In genomic region chr4:57780403-57780802, GRCm38 (mm10) we compare ENCODE assay signal across 15 mouse cellular contexts.
A peak's percentile ranks its signal among the peaks of the same experiment; 100 is the strongest.
DNase-seq lines count a peak whose midpoint lies in the region; ATAC-seq and TF ChIP-seq lines count a peak whose summit lies in the region.
"Had no signal": no experiment of that assay in that cellular context is flagged by ENCODE, and none has a peak within 500 bp of the region (broad histone marks: within the 10 kb centered on the region; RNA-seq: fewer than 3 reads in every experiment).

No protein-coding gene starts in this region.

- H3K4me3 ChIP-seq in hindbrain, embryonic 10.5 days = 0 out of 2 replicates have a peak overlapping the region, but pooled peaks have one; percentile 34
- H3K4me3 ChIP-seq in hindbrain, embryonic 14.5 days (replicated peaks; ENCODE audit: low read length) = no peak overlapping the region
- H3K4me3 ChIP-seq in E14TG2a.4 (replicated peaks; ENCODE audit: low read length) = peak overlapping the region; percentile 83
- no peak overlapping the region for H3K4me3 ChIP-seq in brown adipose tissue, adult 24 weeks (ENCODE audit: insufficient read depth, low read depth, low read length)
- no peak overlapping the region for H3K4me3 ChIP-seq in limb, embryonic 11.5 days (ENCODE audit: low read depth, low read length)
- H3K4me3 ChIP-seq in lung, postnatal 0 days (ENCODE audit: low read depth, low read length) = no peak overlapping the region

- no peak overlapping the region for H3K4me2 ChIP-seq in hindbrain, embryonic 14.5 days (replicated peaks)
- peak overlapping the region; percentile 35; the same call in 1 of the 2 replicates for H3K4me2 ChIP-seq in limb, embryonic 11.5 days (ENCODE audit: low read depth, severe bottlenecking)
- no peak overlapping the region for H3K4me2 ChIP-seq in lung, postnatal 0 days (replicated peaks; ENCODE audit: low read depth, low read length)

- ATAC-seq in hindbrain, embryonic 14.5 days (ENCODE audit: low FRiP score) = no peak
- ATAC-seq in limb, embryonic 11.5 days (ENCODE audit: insufficient number of reproducible peaks, low FRiP score, low TSS enrichment, low read depth) = no peak
- no peak for ATAC-seq in lung, postnatal 0 days
- ATAC-seq: inflammation-experienced regulatory T-cells, adult 6 months had no signal

- peaks cover 42% of the 10 kb centered on the region for H3K4me1 ChIP-seq in hindbrain, embryonic 10.5 days (replicated peaks)
- peaks cover 25% of the 10 kb centered on the region for H3K4me1 ChIP-seq in hindbrain, embryonic 14.5 days (replicated peaks; ENCODE audit: control insufficient read depth, insufficient read depth, low read length)
- peaks cover 65% of the 10 kb centered on the region for H3K4me1 ChIP-seq in E14TG2a.4 (replicated peaks; ENCODE audit: low read depth, low read length)
- peaks cover 6% of the 10 kb centered on the region; the same call in 1 of the 2 replicates for H3K4me1 ChIP-seq in brown adipose tissue, adult 24 weeks (ENCODE audit: control insufficient read depth, insufficient read depth, insufficient read length, low read length)
- peaks cover 14% of the 10 kb centered on the region for H3K4me1 ChIP-seq in limb, embryonic 11.5 days (ENCODE audit: control insufficient read depth, insufficient read depth, low read length)
- H3K4me1 ChIP-seq in lung, postnatal 0 days (ENCODE audit: insufficient read depth, low read depth, low read length) = peaks cover 12% of the 10 kb centered on the region; the same call in 1 of the 2 replicates

- 21% methylated on average over 4 of the region's 4 CpGs for WGBS in hindbrain, embryonic 10.5 days
- 32% methylated on average over 4 of the region's 4 CpGs for WGBS in hindbrain, embryonic 14.5 days
- 14% methylated on average over 4 of the region's 4 CpGs for WGBS in limb, embryonic 11.5 days
- 52% methylated on average over 4 of the region's 4 CpGs for WGBS in lung, postnatal 0 days

- no peaks in the 10 kb centered on the region for H3K36me3 ChIP-seq in hindbrain, embryonic 10.5 days
- H3K36me3 ChIP-seq in hindbrain, embryonic 14.5 days (replicated peaks; ENCODE audit: control insufficient read depth, insufficient read depth) = no peaks in the 10 kb centered on the region
- H3K36me3 ChIP-seq in E14TG2a.4 (ENCODE audit: insufficient read depth, low read length) = no peaks in the 10 kb centered on the region; the same call in 1 of the 2 replicates
- no peaks in the 10 kb centered on the region for H3K36me3 ChIP-seq in limb, embryonic 11.5 days (ENCODE audit: control insufficient read depth, insufficient read depth, low read length)
- H3K36me3 ChIP-seq in lung, postnatal 0 days (ENCODE audit: insufficient read depth, low read length) = no peaks in the 10 kb centered on the region

- H3K27me3 ChIP-seq in hindbrain, embryonic 10.5 days (ENCODE audit: insufficient read depth, poor library complexity, severe bottlenecking) = peaks cover 18% of the 10 kb centered on the region
- no peaks in the 10 kb centered on the region for H3K27me3 ChIP-seq in hindbrain, embryonic 14.5 days (ENCODE audit: control insufficient read depth, insufficient read depth, low read length)
- H3K27me3 ChIP-seq in E14TG2a.4 (ENCODE audit: insufficient read depth, low read length) = peaks cover 67% of the 10 kb centered on the region
- peaks cover 12% of the 10 kb centered on the region for H3K27me3 ChIP-seq in limb, embryonic 11.5 days (ENCODE audit: control insufficient read depth, insufficient read depth, low read length)
- H3K27me3 ChIP-seq in lung, postnatal 0 days (replicated peaks; ENCODE audit: insufficient read depth, low read length) = no peaks in the 10 kb centered on the region

- no peaks in the 10 kb centered on the region for H3K9me3 ChIP-seq in hindbrain, embryonic 10.5 days
- no peaks in the 10 kb centered on the region for H3K9me3 ChIP-seq in hindbrain, embryonic 14.5 days (ENCODE audit: control insufficient read depth, low read length)
- H3K9me3 ChIP-seq in E14TG2a.4 (ENCODE audit: low read length) = no peaks in the 10 kb centered on the region
- H3K9me3 ChIP-seq in limb, embryonic 11.5 days (ENCODE audit: control insufficient read depth, low read length) = no peaks in the 10 kb centered on the region; the same call in 1 of the 2 replicates
- H3K9me3 ChIP-seq in lung, postnatal 0 days (ENCODE audit: low read length) = no peaks in the 10 kb centered on the region

- no peak for TF ChIP-seq CTCF in E14TG2a.4 (conservative IDR thresholded peaks at IDR 0.05; ENCODE audit: low read length)
- no peak for TF ChIP-seq CTCF in lung, postnatal 0 days (IDR thresholded peaks at IDR 0.05)

- H3K27ac ChIP-seq in hindbrain, embryonic 10.5 days = peak overlapping the region; percentile 79
- H3K27ac ChIP-seq in hindbrain, embryonic 14.5 days = no peak overlapping the region
- peak overlapping the region; percentile 13; the same call in 1 of the 2 replicates for H3K27ac ChIP-seq in brown adipose tissue, adult 24 weeks (replicated peaks; ENCODE audit: low read depth, low read length)
- no peak overlapping the region; the same call in 1 of the 2 replicates for H3K27ac ChIP-seq in limb, embryonic 11.5 days (replicated peaks; ENCODE audit: low read depth, low read length)
- H3K27ac ChIP-seq in lung, postnatal 0 days (ENCODE audit: low read length) = no peak overlapping the region

- TF ChIP-seq EP300 in lung, postnatal 0 days (IDR thresholded peaks at IDR 0.05) = no peak

- intact Hi-C loops in left cerebral cortex, postnatal 4 days (cut with DNase I) = loop anchor here (10.0 kb wide), 1 partner anchor 106 kb away; no protein-coding TSS in a partner anchor

- no peak for DNase-seq in hindbrain, embryonic 10.5 days (ENCODE audit: low spot score)
- no peak for DNase-seq in hindbrain, embryonic 14.5 days (ENCODE audit: low spot score)
- no peak for DNase-seq in limb, embryonic 11.5 days (ENCODE audit: low spot score)
- no peak for DNase-seq in left cerebral cortex, postnatal 4 days
- no peak for DNase-seq in ovary, postnatal 10 days (ENCODE audit: low spot score)
- no peak for DNase-seq in lung, postnatal 0 days (ENCODE audit: low spot score)
- DNase-seq: adrenal gland, postnatal 14 days; cerebellum, adult 9-10 months; heart, postnatal 14 days; kidney, adult 9 months; thymus, postnatal 25 days had no signal

- H3K9ac ChIP-seq in hindbrain, embryonic 14.5 days = no peak overlapping the region
- no peak overlapping the region for H3K9ac ChIP-seq in limb, embryonic 11.5 days (ENCODE audit: low read length)
- no peak overlapping the region for H3K9ac ChIP-seq in lung, postnatal 0 days (replicated peaks; ENCODE audit: low read depth)
- H3K9ac ChIP-seq: lung, embryonic 14.5 days had no signal

Comparison
In these comparisons a context has a peak if more than half of its experiments do, and no peak if none do; other contexts are left out.
1. H3K27ac ChIP-seq: peak in hindbrain, embryonic 10.5 days (single experiment) and brown adipose tissue, adult 24 weeks (single experiment); none in hindbrain, embryonic 14.5 days (single experiment), limb, embryonic 11.5 days (single experiment) and lung, postnatal 0 days (single experiment).
2. H3K4me3 ChIP-seq: peak in hindbrain, embryonic 10.5 days (single experiment) and E14TG2a.4 (single experiment); none in hindbrain, embryonic 14.5 days (single experiment), brown adipose tissue, adult 24 weeks (single experiment), limb, embryonic 11.5 days (single experiment) and lung, postnatal 0 days (single experiment).